Mouse (Mus musculus): ENCODE measurements around the gene Phactr2.

- TF ChIP-seq CTCF (IDR thresholded peaks at IDR 0.05; ENCODE audit: insufficient read depth, low read length) (no peak), POLR2A (IDR thresholded peaks at IDR 0.05; ENCODE audit: borderline replicate concordance, extremely low read depth, low read depth, low read length) (no peak)
Measured at GRCm38 (mm10) chr10:13209930-13210637, 264.1 kb downstream of the Phactr2 start.
